Mouse (Mus musculus): Measurements from ENCODE around the gene Syn3.

DNA sequence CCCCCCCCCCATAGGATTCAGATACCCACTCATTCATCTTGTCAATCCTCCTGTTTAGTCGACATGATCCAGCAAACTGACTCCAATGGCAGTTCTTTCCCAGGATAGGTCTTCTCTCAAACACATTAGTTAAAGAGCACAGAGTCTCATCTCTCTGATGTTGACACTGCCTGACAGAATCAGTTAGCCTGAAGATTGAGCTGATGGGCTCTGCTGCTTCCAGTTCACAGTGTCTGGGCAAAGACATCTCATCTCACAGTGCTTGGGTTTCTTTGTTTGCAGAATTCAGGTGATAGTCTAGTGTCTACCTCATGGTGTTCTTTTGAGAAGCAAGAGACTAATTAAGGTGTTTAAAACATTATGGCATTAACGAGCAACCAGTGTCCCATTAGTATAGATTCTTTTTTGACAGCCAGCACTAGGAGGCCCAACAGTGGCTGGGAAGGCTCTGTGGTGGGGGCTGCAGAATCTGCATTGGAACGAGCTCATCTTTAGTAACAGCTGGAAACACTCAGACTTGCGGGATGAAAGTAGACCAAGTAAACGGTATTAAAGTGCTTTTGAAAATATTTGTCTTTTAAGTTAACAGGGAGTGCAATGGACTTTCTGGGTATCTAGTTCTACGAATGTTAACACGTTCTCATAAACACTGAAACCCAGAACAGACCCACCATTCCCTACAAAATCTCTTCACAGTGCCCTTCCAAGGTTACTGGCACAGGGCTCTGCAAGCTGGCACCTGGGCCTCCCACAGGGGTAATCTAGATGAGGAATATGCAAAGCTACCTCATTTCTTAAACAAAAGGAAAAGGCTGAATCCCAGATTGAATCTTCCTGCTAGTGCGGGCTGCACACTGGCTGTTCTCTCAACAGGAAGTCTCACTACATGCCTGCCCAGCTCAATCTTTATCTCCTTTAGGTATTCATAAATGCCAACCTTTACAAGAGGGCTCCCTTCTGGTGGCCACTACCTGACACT lies 24.2 kb downstream of the Syn3 start:
- TF ChIP-seq CTCF (IDR thresholded peaks at IDR 0.05; ENCODE audit: borderline replicate concordance, insufficient read depth, low read depth, low read length) = no peak
- TF ChIP-seq POLR2A (IDR thresholded peaks at IDR 0.05; ENCODE audit: borderline replicate concordance, insufficient read depth, low read length) = no peak
